Comparison of ENCODE assay signal across 34 mouse cellular contexts in the genomic region with DNA sequence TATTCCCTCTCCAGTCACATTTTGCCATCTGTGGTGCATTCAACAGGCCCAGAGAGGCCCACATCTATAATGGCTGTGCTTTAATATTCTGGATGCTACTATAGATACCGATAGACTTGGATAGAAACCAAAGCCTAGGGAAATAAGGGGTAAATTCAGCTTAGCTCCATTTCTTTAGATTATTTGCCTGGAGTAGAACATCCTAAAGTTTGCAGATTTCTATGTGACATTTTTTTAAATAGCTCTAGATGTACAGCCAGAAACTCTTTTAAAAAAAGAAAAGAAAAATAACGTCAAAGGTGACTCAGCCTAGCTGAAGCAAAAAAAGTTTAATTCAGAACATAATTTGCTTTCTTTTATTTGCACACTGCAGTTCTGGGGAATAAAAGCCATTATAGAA.
"Had no signal": no experiment of that assay in that cellular context is flagged by ENCODE, and none has a peak within 500 bp of the region (broad histone marks: within the 10 kb centered on the region; RNA-seq: fewer than 3 reads in every experiment).

No protein-coding gene starts in this region.

- H3K9me3 ChIP-seq: heart, embryonic 12.5 days; heart, embryonic 13.5 days; heart, embryonic 15.5 days; hindbrain, embryonic 10.5 days; hindbrain, embryonic 12.5 days; hindbrain, embryonic 13.5 days; hindbrain, embryonic 15.5 days; intestine, embryonic 15.5 days; kidney, embryonic 15.5 days had no signal

- ATAC-seq: hindbrain, embryonic 16.5 days; hindbrain, postnatal 0 days; inflammation-experienced regulatory T-cells, adult 6 months; intestine, embryonic 15.5 days; intestine, embryonic 16.5 days; intestine, postnatal 0 days had no signal

- DNase-seq: heart, postnatal 10 days; heart, postnatal 14 days; heart, postnatal 36 days; heart, postnatal 4 days; kidney, adult 11 months; kidney, adult 18-20 months; kidney, adult 2 months; kidney, adult 8-10 months; kidney, adult 9 months; kidney, postnatal 10 days; kidney, postnatal 14 days; kidney, postnatal 25 days; kidney, postnatal 36 days; kidney, postnatal 4 days; layer of hippocampus, adult 9-11 months; layer of hippocampus, postnatal 36 days had no signal

- H3K27me3 ChIP-seq: heart, embryonic 12.5 days; heart, embryonic 13.5 days; heart, embryonic 15.5 days; hindbrain, embryonic 12.5 days; hindbrain, embryonic 13.5 days; hindbrain, embryonic 15.5 days; intestine, embryonic 15.5 days; kidney, embryonic 15.5 days had no signal

- H3K4me2 ChIP-seq: heart, embryonic 11.5 days; heart, embryonic 12.5 days; heart, embryonic 13.5 days; heart, embryonic 15.5 days; hindbrain, embryonic 12.5 days; hindbrain, embryonic 13.5 days; hindbrain, embryonic 14.5 days; hindbrain, embryonic 15.5 days; intestine, embryonic 15.5 days; kidney, embryonic 15.5 days had no signal

- H3K9ac ChIP-seq: heart, embryonic 12.5 days; heart, embryonic 13.5 days; heart, embryonic 15.5 days; hindbrain, embryonic 12.5 days; hindbrain, embryonic 13.5 days; hindbrain, embryonic 14.5 days; hindbrain, embryonic 15.5 days; intestine, embryonic 15.5 days; kidney, embryonic 15.5 days had no signal

- H3K27ac ChIP-seq: heart, embryonic 13.5 days; heart, embryonic 15.5 days; hindbrain, embryonic 10.5 days; hindbrain, embryonic 12.5 days; hindbrain, embryonic 13.5 days; hindbrain, embryonic 14.5 days; hindbrain, embryonic 15.5 days; hindbrain, postnatal 0 days; intestine, embryonic 15.5 days; kidney, embryonic 15.5 days; kidney, postnatal 0 days; layer of hippocampus, adult 2 months had no signal

- H3K4me3 ChIP-seq: heart, embryonic 12.5 days; heart, embryonic 13.5 days; heart, embryonic 15.5 days; hindbrain, embryonic 10.5 days; hindbrain, embryonic 12.5 days; hindbrain, embryonic 13.5 days; hindbrain, embryonic 15.5 days; intestine, embryonic 15.5 days; kidney, embryonic 15.5 days; layer of hippocampus, adult 2 months had no signal

- H3K4me1 ChIP-seq: heart, embryonic 12.5 days; heart, embryonic 13.5 days; heart, embryonic 15.5 days; hindbrain, embryonic 10.5 days; hindbrain, embryonic 12.5 days; hindbrain, embryonic 13.5 days; hindbrain, embryonic 15.5 days; intestine, embryonic 15.5 days; kidney, embryonic 15.5 days had no signal

- H3K36me3 ChIP-seq: heart, embryonic 12.5 days; heart, embryonic 13.5 days; heart, embryonic 15.5 days; hindbrain, embryonic 10.5 days; hindbrain, embryonic 12.5 days; hindbrain, embryonic 13.5 days; hindbrain, embryonic 15.5 days; intestine, embryonic 15.5 days; kidney, embryonic 15.5 days had no signal
